Mouse (Mus musculus) embryo, embryonic 11.5 days (tissue): ENCODE results near the gene Neurl4.
A peak's percentile ranks its signal among the peaks of the same experiment; 100 is the strongest.

Experiments
- DNase-seq: peaks from one replicate; pipeline ENCODE4 v3.0.0-alpha.2; 2012; ENCODE audit warnings: low read depth, low spot score

Neurl4 gene

DNA sequence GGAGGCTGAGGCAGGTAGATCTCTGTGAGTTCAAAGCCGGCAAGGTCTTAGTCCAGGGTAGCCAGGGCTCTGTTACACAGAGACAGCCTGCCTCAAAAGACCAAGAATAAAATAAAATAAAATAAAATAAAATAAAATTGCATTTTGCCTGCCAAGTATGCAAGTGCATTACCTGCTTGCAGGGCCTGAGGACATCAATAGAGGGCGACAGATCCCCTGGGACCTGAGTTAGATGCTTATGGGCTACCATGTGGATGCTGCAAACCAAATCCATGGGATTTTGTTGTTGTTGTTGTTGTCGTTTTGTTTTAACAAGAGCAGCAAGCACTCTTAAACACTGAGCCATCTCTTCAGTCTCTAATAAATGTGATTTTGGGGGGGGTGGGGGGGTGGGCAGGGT lies 31.4 kb downstream of the Neurl4 start:
- DNase-seq: no peak

DNA sequence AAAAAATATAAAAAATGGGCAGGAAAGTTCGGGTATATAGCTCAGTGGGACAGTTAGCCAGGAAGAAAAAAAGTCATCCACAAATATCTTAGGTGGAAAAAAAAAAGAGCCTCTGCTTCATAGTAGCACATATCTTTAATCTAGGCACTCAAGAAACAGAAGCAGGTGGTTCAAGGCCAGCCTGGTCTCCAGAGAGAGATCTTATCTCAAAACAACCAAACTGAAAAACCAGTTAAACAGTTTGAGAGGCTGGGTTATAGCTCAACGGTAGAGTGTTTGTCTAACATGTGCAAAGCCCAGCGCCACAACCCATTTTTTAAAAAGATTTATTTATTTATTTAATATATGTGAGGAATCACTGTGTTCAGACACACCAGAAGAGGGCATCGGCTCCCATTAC lies 32.2 kb downstream of the Neurl4 start:
- no peak for DNase-seq

DNA sequence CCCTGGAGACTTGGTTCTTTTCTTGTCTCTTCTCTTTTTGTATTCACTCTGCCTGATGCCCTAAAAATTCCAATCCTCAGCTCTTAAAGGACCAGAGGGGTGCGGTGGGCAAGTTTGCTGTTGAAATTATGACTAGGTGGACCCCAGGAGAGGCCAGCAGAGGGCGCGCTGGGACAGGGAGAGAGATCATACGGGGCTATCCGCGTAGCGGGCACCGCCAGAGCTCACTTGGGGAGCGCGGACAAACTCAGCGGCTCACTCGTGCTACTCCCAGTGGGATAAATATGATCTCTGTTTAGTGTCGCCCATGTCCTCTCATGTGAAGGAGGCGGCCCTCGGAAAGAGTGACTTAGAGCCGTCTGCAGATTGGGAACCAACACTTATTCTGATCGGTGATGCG lies 33.3 kb downstream of the Neurl4 start:
- DNase-seq: peak; percentile 89

DNA sequence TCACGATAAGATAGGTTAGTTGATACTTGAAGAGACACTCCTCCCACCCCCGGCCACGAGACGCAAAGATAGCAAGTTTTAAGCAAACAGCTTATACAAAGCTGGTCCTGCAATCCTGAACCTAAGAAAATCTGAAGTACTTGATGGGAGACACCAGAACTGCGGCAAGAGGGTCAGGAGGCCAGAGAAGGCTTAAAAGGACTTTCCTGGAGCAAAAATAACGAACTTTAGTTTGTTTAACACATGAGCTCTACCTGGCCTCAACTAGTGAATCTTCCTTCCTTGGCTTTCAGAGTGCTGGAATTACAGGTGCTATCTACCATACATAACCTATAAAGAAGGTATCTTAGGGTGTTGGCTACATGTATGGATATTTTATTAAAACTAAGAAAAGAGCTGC lies 33.8 kb downstream of the Neurl4 start:
- DNase-seq: no peak

DNA sequence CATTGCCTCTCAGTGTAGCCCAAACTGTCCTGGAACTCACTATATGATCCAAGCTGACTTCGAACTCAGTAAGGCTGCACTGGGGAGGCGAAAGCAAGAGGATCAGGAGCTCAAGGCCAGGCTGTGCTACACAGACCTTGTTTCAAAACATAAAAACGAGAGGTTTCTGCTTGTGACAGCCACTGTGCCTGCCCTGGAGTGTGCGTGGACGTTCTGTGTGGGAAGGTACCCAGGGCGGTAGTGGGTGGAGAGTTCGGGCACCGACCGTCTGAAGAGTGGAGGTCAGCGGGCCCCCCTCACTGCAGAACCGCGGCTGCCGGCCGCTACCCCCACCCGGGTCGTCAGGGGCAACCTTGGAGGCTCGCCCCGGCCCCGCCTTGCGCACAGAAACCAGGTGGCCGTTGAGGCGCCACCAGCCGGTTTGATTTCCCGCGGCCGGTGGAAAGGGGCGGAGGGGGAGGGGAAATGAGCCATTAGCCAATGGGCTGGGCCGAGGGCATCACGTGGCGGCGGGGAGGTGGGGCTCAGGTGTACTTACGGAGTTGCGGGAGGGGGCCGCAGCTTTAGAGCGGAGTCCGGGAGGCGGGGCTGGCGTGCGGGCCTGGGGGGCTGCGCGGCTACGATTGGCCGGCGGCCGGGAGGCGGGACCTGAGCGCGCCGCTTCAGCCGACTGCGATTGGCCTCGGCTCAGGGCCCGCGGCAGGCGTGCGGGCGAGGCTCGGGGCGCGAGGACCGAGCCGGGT lies 34.4 kb downstream of the Neurl4 start, which contains the start of gene Ybx2:
Ybx2 (plus strand) TSS at position 660 of the 743 bp plus-strand sequence.
- peak; percentile 84 for DNase-seq

DNA sequence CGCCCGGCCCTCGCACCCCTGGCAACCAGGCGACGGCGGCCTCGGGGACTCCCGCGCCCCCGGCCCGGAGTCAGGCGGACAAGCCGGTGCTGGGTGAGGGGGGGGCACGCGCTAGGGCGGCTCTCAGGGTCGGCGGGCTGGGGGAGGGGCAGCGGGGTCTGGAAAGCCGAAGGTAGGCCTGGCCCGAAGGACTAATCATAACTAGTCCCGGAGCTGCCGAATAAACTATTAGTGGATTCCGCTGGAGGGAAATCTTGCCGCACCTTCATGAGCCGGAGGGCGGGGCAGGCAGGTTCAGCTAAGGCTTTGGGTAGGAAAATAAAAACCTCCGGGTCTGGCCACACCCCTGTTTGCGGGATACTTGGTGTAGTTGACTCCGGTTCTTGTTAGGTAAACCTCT lies 35.3 kb downstream of the Neurl4 start:
- no peak for DNase-seq

DNA sequence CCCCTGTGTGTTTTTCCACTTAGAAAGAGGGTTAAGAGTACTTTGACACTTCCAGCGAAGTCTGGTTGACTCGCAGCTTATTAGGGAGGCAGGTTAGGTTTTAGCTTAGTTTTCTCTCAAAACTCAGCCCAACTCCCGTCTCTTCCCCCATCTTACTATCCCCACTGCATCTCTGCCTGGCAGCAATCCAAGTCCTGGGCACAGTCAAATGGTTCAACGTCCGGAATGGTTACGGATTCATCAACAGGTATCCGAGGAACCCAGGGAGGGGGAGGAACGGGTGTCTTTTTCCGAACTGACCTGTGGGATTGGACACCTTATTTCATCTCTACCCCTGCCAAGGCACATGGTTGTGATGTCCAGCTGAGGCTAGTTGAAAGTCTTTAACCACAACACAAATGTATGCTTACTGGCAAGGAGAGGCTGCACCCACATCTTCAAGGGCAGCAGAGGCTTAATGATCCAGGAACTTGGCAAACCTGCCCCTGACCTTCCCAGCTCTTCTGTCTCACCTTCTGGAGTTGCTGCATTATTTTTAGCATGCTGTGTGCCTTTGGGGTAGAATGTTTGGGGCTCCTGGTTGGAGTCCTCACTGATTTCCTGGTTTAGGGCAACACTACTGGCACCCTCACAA lies 36.0 kb downstream of the Neurl4 start:
- DNase-seq: no peak

GRCm38 (mm10) chr11:69937385-69937784 lies 36.5 kb downstream of the Neurl4 start:
- DNase-seq: no peak

DNA sequence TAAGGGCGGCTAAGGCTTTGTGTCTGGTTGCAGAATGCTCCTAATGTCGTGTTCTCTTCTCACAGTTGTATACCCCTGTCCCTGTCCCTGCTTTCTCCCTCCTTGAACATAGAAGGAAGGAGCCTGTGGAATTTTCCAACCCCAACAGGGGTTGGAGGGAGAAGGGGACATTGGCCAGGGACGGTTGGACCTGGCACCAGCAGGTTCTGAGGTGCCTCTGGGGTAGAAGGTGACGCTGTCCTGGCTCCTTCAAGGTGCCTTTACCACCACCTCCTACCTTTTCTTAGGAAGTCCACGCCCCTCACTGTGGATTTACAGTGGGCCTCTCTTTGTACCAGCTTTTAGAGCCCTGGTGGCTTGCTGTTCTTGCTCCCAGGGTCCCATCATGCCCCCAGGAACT lies 37.0 kb downstream of the Neurl4 start:
- no peak for DNase-seq

DNA sequence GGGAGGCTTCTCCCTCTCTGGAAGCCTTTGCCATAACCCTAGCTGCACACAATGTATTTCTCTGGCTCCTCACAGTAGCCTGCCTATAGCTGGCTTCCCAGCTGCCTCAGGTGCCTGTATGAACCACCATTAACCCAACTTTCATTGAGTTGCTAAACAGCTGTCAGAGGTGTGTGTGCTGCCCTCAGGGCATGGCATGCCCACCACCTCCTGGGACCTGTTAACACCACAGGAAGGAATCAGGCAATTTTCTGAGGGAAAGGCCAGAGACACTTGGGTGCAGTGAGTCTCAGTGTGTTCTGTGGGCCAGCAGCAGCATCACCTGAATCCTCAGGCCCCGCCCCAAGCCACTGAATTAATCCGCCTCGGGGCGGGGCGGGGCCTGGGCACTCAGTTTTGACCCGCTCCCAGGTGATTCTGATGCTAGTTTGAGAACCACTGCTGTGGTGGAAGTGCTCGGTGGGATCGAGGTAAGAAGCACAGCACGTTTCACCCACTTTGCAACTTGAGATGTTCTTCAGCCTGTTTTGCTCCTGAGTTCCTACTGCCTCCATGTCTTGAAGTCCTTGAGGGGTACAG lies 37.6 kb downstream of the Neurl4 start:
- no peak for DNase-seq

- DNase-seq: no peak
Observed at GRCm38 (mm10) chr11:69939181-69939580, 38.3 kb downstream of the Neurl4 start.

DNA sequence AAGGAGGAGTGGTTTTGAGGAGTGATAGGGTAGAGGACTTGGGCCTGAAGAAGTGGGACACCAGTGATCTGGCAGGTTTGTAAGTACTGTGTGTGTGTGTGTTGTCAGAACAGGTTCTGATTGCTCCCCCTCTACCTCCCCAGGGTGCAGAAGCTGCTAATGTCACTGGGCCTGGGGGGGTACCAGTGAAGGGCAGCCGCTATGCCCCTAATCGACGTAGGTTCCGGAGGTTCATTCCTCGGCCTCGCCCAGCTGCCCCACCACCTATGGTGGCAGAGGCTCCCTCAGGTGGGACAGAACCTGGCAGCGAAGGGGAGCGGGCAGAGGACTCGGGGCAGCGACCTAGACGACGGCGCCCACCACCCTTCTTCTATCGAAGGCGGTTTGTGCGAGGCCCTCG lies 38.9 kb downstream of the Neurl4 start:
- DNase-seq: no peak

DNA sequence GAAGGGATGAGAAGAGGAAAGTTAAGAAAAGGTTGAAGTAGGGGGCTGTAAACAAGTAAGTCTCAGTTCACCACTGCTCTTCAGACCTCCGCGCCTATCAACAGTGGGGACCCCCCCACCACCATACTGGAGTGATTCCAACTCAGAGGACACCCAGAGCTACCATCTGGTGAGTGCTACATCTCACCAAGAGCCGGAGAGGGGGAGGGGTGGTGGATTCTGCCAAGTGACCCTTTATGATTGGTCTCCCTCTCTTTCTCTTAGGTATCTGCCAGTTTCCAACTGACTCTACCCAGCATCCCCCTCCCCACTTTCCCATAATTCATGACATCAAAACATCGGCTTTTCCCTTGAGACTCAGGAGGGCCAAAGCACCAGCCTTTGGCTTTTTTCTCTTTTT lies 40.1 kb downstream of the Neurl4 start:
- no peak for DNase-seq

GRCm38 (mm10) chr11:69945216-69945615 lies 44.3 kb downstream of the Neurl4 start:
- no peak for DNase-seq

DNA sequence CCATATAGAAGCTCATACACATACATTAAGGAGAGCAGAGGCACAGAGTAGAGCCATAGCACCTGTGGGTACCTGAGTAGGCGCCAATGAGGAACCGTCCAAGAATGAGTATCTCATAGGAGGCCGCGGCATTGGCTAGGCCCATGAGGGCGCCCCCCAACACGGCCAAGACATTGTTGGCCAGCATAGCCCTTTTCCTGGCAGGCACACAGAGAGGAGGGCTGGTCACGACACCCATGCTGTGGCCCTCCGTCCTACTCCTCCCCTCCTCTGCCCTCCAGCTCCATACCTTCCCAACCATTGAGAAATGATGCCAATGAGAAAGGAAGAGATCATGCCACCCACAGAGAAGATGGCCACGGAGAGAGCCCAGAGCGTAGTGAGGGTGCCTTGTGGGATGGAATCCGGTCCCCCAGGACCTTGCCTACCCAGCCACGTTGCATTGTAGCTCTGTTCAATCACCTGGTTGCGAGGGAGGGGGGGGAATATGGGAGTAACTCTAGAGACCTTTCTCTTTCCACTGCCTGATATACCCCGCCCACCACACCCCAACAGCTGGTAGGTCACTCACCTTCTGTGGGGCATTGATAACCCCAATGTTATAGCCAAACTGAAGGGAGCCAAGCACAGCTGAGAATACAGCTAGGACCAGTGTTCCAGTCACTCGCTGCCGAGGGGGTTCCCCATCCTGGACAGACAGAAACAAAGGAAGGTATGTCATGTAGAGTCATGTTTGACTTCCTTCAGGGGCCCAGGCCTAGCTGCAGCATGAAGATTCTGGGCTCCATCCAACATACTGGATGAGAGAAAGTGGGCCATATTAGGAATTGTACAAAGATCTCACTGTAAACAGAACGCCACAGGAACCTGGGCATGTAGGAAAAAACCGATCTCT lies 45.4 kb downstream of the Neurl4 start:
- no peak for DNase-seq

DNA sequence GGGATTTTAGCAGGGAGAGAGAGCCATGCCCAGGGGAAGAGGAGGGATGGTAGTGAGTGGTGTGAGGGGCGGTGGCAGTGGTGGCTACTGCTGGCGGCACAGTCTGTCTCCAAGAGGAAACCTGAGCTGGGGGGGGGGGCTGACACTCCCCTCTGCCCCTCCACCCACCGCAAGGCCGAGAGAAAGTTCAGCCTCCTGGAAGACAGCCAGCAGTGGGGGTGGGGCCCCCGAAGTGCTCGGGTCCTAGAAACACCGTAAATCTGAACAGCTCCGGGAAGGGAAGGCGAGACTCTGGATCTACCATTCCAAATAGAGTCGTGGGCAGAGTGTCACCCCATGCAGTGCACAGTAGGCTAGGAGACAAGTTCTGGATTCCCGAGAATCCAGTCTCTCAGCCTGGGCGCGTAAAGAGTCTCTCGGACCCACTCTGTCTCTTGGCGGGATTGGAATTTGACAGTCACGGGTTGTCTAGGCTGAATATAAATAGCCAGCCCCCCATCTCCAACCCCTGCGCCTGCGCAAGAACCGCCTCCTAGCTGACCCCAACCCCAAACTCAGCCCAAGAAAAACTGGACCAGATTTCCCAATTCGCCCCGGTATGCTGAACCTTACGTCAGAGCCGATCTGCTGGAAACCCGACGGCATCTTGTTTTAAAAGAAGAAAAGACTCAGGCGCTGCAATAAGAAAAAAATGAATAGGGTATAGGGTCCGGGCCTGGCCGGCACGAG lies 46.6 kb downstream of the Neurl4 start:
- peak; percentile 46 for DNase-seq

DNA sequence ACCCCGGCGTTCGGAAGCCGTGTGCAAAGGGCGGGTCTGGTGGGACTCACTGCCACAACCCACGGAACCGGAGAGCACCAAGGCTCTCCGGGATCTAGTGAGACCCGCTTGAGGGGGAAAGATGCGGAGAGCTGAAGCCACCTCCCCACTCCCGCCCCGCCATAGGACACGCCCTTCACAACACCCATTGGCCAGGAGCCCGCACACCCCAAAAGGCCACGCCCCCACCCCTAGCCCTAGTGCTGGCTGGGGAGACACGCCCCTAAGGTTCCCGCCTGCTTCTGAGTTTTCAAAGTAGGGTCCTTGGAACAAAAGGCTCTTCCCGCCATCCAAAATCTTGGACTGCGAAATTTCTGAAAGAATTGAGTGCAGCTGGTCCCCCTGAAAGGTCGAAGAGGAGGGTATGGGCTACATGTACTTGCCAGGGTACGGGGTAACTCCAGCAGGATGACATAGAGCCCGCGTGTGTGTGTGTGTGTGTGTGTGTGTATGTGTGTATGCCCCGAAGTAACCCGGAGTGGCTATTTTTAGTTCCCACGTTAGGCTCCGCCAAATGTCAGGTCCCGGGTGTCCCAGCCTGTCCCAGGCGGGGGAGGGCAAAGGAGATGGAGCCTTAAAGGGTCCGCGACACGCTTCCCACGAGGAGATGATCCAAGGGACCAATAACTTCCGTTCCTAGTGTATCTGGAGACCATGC lies 47.3 kb downstream of the Neurl4 start, which contains the start of gene Slc2a4:
Slc2a4 (minus strand) TSS at position 123 of the 697 bp plus-strand sequence.
- DNase-seq: peak; percentile 93

- DNase-seq: peak; percentile 83
Observed at GRCm38 (mm10) chr11:69948763-69949150, 47.9 kb downstream of the Neurl4 start.

DNA sequence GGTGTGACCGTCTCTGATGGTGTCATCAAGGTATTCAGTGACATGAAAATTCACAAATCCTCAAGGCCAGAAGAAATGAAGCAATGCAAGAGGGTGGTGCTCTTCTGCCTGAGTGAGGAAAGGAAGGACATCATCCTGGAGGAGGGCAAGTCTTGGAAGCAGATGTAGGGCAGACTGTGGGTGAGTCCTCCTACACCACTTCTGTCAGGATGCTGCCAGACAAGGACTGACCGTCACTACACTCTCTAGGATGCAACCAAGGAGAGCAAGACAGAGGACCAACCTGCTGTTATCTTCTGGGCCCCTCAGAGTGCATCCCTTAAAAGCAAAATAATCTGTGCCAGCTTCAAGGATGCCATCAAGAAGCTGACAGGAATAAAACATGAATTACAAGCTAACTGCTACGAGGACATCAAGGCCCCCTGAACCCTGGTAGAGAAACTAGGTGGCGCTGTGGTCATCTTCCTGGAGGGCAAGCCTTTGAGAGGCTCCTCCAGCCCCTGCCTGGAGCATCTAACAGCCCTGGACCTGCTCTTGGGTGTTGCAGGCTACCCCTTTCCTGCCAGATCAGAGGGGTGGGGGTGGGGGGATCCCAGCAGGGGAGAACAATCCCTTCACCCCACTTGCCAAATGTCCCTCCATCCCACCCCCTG lies 50.1 kb downstream of the Neurl4 start:
- no peak for DNase-seq

- DNase-seq: no peak
Observed at GRCm38 (mm10) chr11:69952274-69952673, 51.4 kb downstream of the Neurl4 start.
